Mouse (Mus musculus) erythroid progenitor cell, adult 5-6 weeks (primary cell): ENCODE data around the gene Rhbdf2. TPM values are rescaled to one million over a fixed set of nuclear protein-coding genes. Genes with fewer than 3 reads are reported as not detected.
"Not testable (repeated sequence)": the region's sequence is repeated elsewhere in the genome, so short reads cannot be mapped to it uniquely, and the experiment has no call there.

ENCODE experiments used
- ATAC-seq: replicated peaks from 2 replicates; pipeline ENCODE4 v1.8.0; 2016; ENCODE audit warnings: moderate number of reproducible peaks, mild to moderate bottlenecking, moderate TSS enrichment, inconsistent platforms; ENCODE audit not compliant: poor library complexity, low FRiP score, severe bottlenecking
- total RNA-seq, 2 experiments: library from RNA; stranded (forward) in 1 of 2; stranded (reverse) in 1 of 2; fragments of 150-400 nt in 1 of 2; fragments of 186-747, 209-891 nt in 1 of 2; gene quantifications; 2 replicates each; pipeline versions ENCODE4 v1.2.3 to v1.2.4; 2015 to 2017; ENCODE audit warnings: low replicate concordance in 2 of 2

Rhbdf2 gene
- 6.3 and 12.6 TPM in 2 replicates for total RNA-seq (2015; ENCODE audit: low replicate concordance)
- 5.9 and 11.5 TPM in 2 replicates for total RNA-seq (2017; ENCODE audit: low replicate concordance)

- ATAC-seq = no peak
These were observed at the start of gene Rhbdf2 for GRCm38 (mm10) chr11:116626299-116627071. TSS of gene Rhbdf2 (minus strand) at chr11:116627019.

DNA sequence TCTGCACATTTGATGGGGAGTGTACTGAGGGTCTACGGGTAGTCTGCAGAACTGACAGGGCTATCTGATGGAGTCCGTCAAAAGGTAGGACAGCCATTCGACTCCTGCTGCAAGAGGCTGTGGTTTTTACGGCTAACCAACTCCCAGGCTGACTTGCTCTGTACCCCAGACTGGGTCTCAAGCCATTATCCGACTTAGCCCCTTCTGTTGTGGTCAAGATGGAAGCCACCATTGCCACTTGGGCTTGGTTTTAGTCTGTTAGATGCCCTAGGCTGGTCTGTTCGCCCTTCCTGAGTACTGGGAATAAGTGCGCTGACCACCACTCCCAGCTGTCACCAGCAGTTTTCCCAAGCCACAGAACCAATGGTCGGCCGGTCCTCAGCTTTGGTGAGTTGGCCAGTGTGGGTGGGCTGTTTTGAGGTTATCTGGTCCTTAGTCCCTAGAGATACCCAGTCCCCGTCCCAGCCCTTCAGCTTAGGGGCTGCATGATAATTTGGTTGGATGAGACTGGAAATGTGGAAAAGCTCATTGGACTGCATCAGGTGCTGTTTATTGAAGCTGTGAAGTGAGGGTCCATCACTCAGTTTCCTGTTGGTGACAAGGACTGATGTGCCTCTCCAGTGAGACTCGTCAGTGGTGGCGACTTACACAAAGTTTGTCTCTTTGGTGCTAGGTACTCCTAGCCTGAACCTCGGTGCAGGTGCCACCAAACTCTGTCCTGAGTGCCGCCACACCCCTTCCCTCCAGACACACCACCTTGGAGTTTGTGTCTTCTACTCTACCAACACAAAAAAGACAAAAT is 49.6 kb upstream of the Rhbdf2 start:
- ATAC-seq = no peak

DNA sequence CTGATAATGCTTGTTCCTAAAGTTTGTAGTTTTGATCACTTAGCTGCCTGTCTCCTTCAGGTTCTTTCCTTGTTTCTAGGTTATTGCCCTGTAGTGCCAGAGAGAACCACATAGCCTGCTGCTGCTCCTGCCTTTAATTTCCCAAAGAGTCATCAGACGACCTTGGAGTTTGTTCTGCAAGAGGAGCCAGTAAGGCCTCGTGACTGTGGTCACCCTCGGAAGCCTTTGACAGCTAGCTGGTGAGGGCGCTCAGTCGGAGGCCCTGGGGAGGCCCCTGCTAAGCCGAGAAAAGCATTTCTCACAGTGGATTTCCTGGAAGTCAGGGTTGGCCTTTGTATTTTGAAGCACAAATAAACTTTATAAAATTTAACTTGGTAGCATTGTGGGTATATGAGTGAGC is 48.6 kb upstream of the Rhbdf2 start:
- not testable (repeated sequence) for ATAC-seq

DNA sequence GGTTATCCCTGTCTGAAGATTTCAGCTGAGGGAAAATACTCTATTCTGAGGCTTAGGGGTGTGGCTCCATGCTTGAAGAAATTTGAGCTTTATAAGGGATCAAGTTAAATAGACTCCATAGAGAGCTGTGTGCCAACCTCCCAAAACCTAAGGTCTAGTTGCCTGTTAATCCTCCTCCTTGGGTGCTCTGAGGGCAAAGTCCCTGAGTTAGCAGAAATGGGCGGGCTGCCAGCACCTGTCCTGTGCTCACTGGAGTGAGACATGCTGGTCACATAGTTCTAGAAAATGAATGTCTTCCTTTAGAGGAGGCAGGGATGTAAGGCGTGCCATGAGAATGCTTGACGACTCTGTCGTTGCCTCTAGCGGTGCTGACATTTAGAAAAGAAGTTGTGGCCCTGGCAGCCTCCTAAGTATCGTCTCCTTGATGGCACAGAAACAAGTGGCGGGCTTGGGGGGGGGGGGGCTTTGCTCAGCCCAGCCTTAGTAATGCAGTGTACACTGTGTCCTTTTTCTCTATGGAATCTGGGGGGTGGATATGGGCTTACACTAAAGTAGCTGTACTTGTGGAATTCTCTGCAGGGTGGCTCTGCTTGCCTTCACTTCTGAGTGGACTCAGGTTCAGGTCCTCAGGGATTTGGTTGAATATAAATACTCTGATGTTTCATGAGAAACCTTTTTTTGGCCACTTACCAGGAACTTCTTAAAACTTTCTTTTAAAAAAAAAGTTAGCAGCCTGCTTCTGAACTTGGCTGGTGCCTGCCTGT is 48.0 kb upstream of the Rhbdf2 start:
- ATAC-seq = no peak

GRCm38 (mm10) chr11:116673410-116673809 is 46.6 kb upstream of the Rhbdf2 start:
- ATAC-seq = no peak

GRCm38 (mm10) chr11:116672595-116672994 is 45.8 kb upstream of the Rhbdf2 start:
- 0 out of 2 replicates have a peak, but pooled peaks have one; percentile 9 for ATAC-seq

- ATAC-seq = peak; percentile 27
These were observed 45.1 kb upstream of the Rhbdf2 start for GRCm38 (mm10) chr11:116671845-116672434.

DNA sequence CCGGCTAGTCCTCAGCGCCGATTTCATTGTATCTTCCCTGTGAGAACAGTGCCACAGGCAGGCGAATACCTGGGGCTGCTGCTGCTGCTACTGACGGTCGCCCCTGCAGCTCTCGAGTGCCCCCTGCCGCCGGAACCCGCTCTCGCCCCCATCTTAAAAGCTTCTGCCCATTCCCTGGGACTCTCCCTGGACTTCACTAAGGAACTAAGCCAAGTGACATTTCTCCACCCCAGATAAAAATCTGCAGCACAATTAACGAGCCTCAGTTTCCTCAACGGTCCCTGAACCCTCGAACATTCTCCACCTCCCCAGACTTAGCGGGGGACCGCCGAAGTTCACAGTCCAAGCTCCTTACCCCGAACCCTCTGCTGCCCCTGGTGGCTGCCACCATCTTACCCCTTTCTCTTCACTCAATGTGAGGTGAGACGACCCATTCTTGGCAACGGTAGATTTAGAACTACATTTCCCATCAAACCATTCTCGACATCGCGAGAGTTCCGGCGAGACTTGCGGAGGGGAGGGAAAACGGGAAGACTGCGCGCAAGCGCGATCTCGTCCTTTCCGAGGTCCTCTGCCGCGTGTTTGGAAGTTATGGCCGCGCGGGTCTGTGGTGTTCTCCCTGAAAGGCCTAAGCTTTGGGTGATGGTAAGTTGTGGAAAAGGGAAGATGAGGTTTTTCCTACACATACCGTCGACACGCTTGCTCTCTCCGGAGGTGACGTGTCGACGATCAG is 44.5 kb upstream of the Rhbdf2 start:
- ATAC-seq = peak; percentile 93

- no peak for ATAC-seq
These were observed 43.6 kb upstream of the Rhbdf2 start for GRCm38 (mm10) chr11:116670386-116670785.

GRCm38 (mm10) chr11:116669787-116670365 is 43.1 kb upstream of the Rhbdf2 start:
- ATAC-seq = no peak

- ATAC-seq = no peak
These were observed 42.5 kb upstream of the Rhbdf2 start for GRCm38 (mm10) chr11:116669316-116669715.

GRCm38 (mm10) chr11:116668839-116669238 is 42.0 kb upstream of the Rhbdf2 start:
- ATAC-seq = no peak

DNA sequence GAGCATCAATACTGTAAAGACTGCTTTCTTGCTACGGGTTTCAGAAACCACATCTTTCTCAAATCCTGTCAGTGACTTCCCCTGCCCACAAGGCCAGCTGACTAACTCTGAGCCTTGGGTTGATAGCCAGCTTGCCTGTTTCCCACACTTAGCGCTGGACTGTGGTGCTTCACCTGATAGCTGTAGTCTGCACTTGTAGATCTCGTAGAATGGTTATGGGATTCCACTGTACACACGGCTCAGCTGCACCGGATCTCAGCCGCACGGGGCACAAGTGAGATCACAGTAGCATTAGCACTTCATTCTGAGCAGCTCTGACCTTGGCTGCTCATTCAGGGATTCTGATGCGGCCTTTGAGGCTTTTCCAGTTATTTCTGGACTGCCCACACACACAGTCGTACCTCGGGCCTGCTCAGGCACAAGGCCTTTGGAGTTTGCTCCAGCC is 41.6 kb upstream of the Rhbdf2 start:
- no peak for ATAC-seq

GRCm38 (mm10) chr11:116667930-116668329 is 41.1 kb upstream of the Rhbdf2 start:
- no peak for ATAC-seq

DNA sequence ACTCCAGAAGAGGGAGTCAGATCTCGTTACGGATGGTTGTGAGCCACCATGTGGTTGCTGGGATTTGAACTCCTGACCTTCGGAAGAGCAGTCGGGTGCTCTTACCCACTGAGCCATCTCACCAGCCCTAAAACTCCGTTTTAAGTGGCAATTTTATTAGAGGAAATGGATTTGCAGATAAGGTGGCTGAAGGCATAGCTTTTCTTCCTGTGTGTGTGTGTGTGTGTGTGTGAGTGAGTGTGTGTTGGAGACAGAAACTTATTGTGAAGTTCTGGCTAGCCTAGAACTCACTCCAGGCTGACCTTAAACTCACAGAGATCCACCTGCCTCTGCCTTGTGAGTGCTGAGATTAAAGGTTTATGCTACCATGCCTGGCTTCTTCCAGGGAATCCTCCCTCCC is 40.2 kb upstream of the Rhbdf2 start:
- ATAC-seq = not testable (repeated sequence)

DNA sequence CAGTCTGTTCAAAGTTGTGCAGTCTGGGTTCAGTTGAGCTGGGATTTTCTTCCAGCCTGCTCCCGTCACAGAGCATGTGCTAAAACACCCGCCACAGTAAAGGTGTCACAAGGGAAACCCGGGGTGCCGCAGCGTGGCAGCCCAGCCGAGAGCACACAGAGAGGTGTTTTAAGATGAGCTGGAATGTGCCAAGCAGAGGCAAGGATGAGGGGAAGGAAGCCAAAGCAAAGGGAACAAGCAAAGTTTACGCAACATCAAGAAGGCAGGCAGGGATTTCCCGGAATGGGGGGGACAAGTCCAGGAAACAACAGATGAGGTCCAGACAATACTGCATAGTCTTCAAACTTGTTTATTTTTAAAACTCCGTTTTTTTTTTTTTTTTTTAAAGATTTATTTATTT is 39.7 kb upstream of the Rhbdf2 start:
- no peak for ATAC-seq

DNA sequence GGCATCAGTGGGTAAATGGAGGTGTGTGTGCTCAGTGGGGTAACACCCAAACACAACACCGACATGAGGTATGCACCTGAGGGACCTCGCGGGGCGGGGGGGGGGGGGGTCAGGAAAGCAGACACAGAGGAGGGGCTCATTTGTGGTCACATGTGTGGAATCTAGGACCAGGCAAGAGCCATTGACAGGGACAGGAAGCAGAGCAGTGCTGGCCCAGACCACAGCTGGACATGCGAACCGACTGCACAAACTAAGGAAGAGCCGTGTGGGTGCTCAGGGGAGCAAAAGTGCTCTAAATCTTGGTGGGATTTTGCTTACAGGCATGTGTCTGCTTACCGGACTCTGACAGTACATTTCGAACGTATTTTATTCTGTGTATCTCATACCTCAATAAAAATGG is 38.5 kb upstream of the Rhbdf2 start:
- ATAC-seq = no peak

- no peak for ATAC-seq
These were observed 35.1 kb upstream of the Rhbdf2 start for GRCm38 (mm10) chr11:116661948-116662377.
